11 mouse cellular contexts compared by ENCODE assay signal in genomic region chr1:151699363-151699762, GRCm38 (mm10). TPM values are rescaled to one million over a fixed set of nuclear protein-coding genes. Genes with fewer than 3 reads are reported as not detected.
DNase-seq lines count a peak whose midpoint lies in the region; ATAC-seq and TF ChIP-seq lines count a peak whose summit lies in the region.
"Had no signal": no experiment of that assay in that cellular context is flagged by ENCODE, and none has a peak within 500 bp of the region (broad histone marks: within the 10 kb centered on the region; RNA-seq: fewer than 3 reads in every experiment).

No protein-coding gene starts in this region.

- ATAC-seq in neural tube, embryonic 13.5 days (ENCODE audit: low read depth): 0 out of 2 replicates have a peak, but pooled peaks have one; percentile 21
- peak; percentile 50; the same call in 1 of the 2 replicates for ATAC-seq in midbrain, embryonic 16.5 days

- H3K4me3 ChIP-seq in kidney, adult 2 months (ENCODE audit: insufficient read depth, low read depth, low read length): no peak overlapping the region
- no peak overlapping the region for H3K4me3 ChIP-seq in neural tube, embryonic 13.5 days
- H3K4me3 ChIP-seq in midbrain, embryonic 16.5 days (ENCODE audit: low read depth, low read length): no peak overlapping the region
- H3K4me3 ChIP-seq: liver, embryonic 15.5 days had no signal

- no peaks in the 10 kb centered on the region for H3K27me3 ChIP-seq in kidney, adult 2 months (replicated peaks; ENCODE audit: control insufficient read depth, insufficient read depth, low read length)
- H3K27me3 ChIP-seq in neural tube, embryonic 13.5 days: no peaks in the 10 kb centered on the region
- no peaks in the 10 kb centered on the region for H3K27me3 ChIP-seq in midbrain, embryonic 16.5 days (ENCODE audit: control insufficient read depth, insufficient read depth, low read depth, low read length)
- H3K27me3 ChIP-seq: liver, embryonic 15.5 days had no signal

- TF ChIP-seq POLR2A in kidney, adult 2 months (IDR thresholded peaks at IDR 0.05; ENCODE audit: low read depth, low read length): no peak

- no peaks in the 10 kb centered on the region for H3K9me3 ChIP-seq in neural tube, embryonic 13.5 days
- no peaks in the 10 kb centered on the region for H3K9me3 ChIP-seq in midbrain, embryonic 16.5 days (replicated peaks; ENCODE audit: control insufficient read depth, low read length, poor library complexity, severe bottlenecking)
- H3K9me3 ChIP-seq: liver, embryonic 15.5 days had no signal

- H3K4me2 ChIP-seq in neural tube, embryonic 13.5 days: no peak overlapping the region
- no peak overlapping the region for H3K4me2 ChIP-seq in midbrain, embryonic 16.5 days (ENCODE audit: low read length)
- H3K4me2 ChIP-seq: liver, embryonic 15.5 days had no signal

- TF ChIP-seq CTCF in kidney, adult 2 months (conservative IDR thresholded peaks at IDR 0.05; ENCODE audit: insufficient read depth, insufficient read length, low read depth, low read length): no peak

- H3K4me1 ChIP-seq in kidney, adult 2 months (ENCODE audit: control insufficient read depth, insufficient read depth, low read length): peaks cover 17% of the 10 kb centered on the region
- peaks cover 24% of the 10 kb centered on the region for H3K4me1 ChIP-seq in neural tube, embryonic 13.5 days (replicated peaks)
- H3K4me1 ChIP-seq in midbrain, embryonic 16.5 days (ENCODE audit: control insufficient read depth, insufficient read depth, low read length): no peaks in the 10 kb centered on the region
- H3K4me1 ChIP-seq: liver, embryonic 15.5 days had no signal

- 53% methylated on average over 7 of the region's 7 CpGs for WGBS in kidney, adult 2 months
- WGBS in neural tube, embryonic 13.5 days: 79% methylated on average over 7 of the region's 7 CpGs
- WGBS in midbrain, embryonic 16.5 days: 75% methylated on average over 7 of the region's 7 CpGs

- H3K36me3 ChIP-seq in kidney, adult 2 months (ENCODE audit: control insufficient read depth, insufficient read depth, low read length): no peaks in the 10 kb centered on the region
- H3K36me3 ChIP-seq in neural tube, embryonic 13.5 days: no peaks in the 10 kb centered on the region
- no peaks in the 10 kb centered on the region for H3K36me3 ChIP-seq in midbrain, embryonic 16.5 days (ENCODE audit: control insufficient read depth, insufficient read depth, low read length)
- H3K36me3 ChIP-seq: liver, embryonic 15.5 days had no signal

- no peak overlapping the region for H3K9ac ChIP-seq in neural tube, embryonic 13.5 days
- no peak overlapping the region for H3K9ac ChIP-seq in midbrain, embryonic 16.5 days (ENCODE audit: low read depth, low read length)
- H3K9ac ChIP-seq: liver, embryonic 15.5 days had no signal

- peak; percentile 80 for DNase-seq in adrenal gland, adult 2 months
- no peak for DNase-seq in adrenal gland, adult 18-20 months (ENCODE audit: low spot score in 2 of 2)
- DNase-seq in kidney, adult 2 months: peak; percentile 84
- DNase-seq in kidney, postnatal 10 days: no peak
- no peak for DNase-seq in neural tube, embryonic 10.5 days (ENCODE audit: extremely low spot score, low spot score)
- no peak for DNase-seq in right cerebral cortex, postnatal 10 days (ENCODE audit: low spot score in 2 of 2)
- DNase-seq: heart, postnatal 14 days; thymus, postnatal 36 days had no signal

- H3K27ac ChIP-seq in kidney, adult 2 months (ENCODE audit: insufficient read depth, low read depth, low read length): no peak overlapping the region
- no peak overlapping the region for H3K27ac ChIP-seq in neural tube, embryonic 13.5 days (replicated peaks)
- no peak overlapping the region for H3K27ac ChIP-seq in midbrain, embryonic 16.5 days (ENCODE audit: low read length)
- H3K27ac ChIP-seq: liver, embryonic 15.5 days had no signal

RNA-seq across cellular contexts. Expression of gene Edem3, which starts 55.8 kb away (rescaled TPM):
- 100 to 1,000 TPM in 1 of 2 experiments, 10 to 100 TPM in 1; 77.7 to 112 TPM for total RNA-seq in adrenal gland, adult 2 months (2021)
- polyA plus RNA-seq in adrenal gland, adult 2 months (2012; rRNA removed): 12.7 and 17.0 TPM in 2 replicates
- total RNA-seq in adrenal gland, adult 18-20 months (2021): 100 to 1,000 TPM in 1 of 2 experiments, 10 to 100 TPM in 1; 57.6 to 146 TPM
- 9.0 and 9.5 TPM in 2 replicates for polyA plus RNA-seq in kidney, adult 2 months (2012; rRNA removed)
- 18.2 and 18.5 TPM in 2 replicates for polyA plus RNA-seq in neural tube, embryonic 13.5 days (2015; fragmentation: Nextera tagmentation; extraction: Ambion mirVana)
- polyA plus RNA-seq in midbrain, embryonic 16.5 days (2015; fragmentation: Nextera tagmentation; extraction: Ambion mirVana): 22.4 and 27.1 TPM in 2 replicates

Comparison
In these comparisons a context has a peak if more than half of its experiments do, and no peak if none do; other contexts are left out.
1. DNase-seq: peak in adrenal gland, adult 2 months (single experiment) and kidney, adult 2 months (single experiment); none in adrenal gland, adult 18-20 months (0 of 2), kidney, postnatal 10 days (single experiment), neural tube, embryonic 10.5 days (single experiment) and right cerebral cortex, postnatal 10 days (0 of 2).